Mouse (Mus musculus) heart, postnatal 0 days (tissue): Measurements from ENCODE around the gene Pcna. TPM values are rescaled to one million over a fixed set of nuclear protein-coding genes. Genes with fewer than 3 reads are reported as not detected.
A peak's percentile ranks its signal among the peaks of the same experiment; 100 is the strongest.

Experiments used
- ATAC-seq: fragments of 200-750 bp; cut with Nextera tagmentation; 2 replicates; pipeline ENCODE4 v1.8.0; 2017; ENCODE audit warnings: low read depth, moderate number of reproducible peaks, moderate library complexity; ENCODE audit not compliant: insufficient read depth
- DNase-seq: peaks from one replicate; pipeline ENCODE4 v3.0.0-alpha.2; 2016; ENCODE audit warnings: low spot score
- H3K27ac ChIP-seq: fragments of 300-500 bp; sonication (generic); 2 replicates; pipeline ENCODE4 v1.5.1; 2014; ENCODE audit warnings: low read depth, mild to moderate bottlenecking
- H3K27me3 ChIP-seq: fragments of 300-500 bp; sonication (generic); 2 replicates; pipeline ENCODE4 v1.6.1; 2014; ENCODE audit warnings: low read length, mixed read lengths; ENCODE audit not compliant: control insufficient read depth, insufficient read depth
- H3K36me3 ChIP-seq: fragments of 300-500 bp; sonication (generic); replicated peaks from 2 replicates; pipeline ENCODE4 v1.6.1; 2014; ENCODE audit warnings: low read length, mixed read lengths; ENCODE audit not compliant: control insufficient read depth, insufficient read depth
- H3K4me1 ChIP-seq: fragments of 300-500 bp; sonication (generic); 2 replicates; pipeline ENCODE4 v1.6.1; 2014; ENCODE audit warnings: antibody characterized with exemption; ENCODE audit not compliant: control insufficient read depth, insufficient read depth
- H3K4me2 ChIP-seq: fragments of 300-500 bp; sonication (generic); 2 replicates; pipeline ENCODE4 v1.6.1; 2014; ENCODE audit warnings: low read depth, mild to moderate bottlenecking, low read length, moderate library complexity
- H3K4me3 ChIP-seq: fragments of 300-500 bp; sonication (generic); 2 replicates; pipeline ENCODE4 v1.5.1; 2014; ENCODE audit warnings: low read depth, low read length
- H3K9ac ChIP-seq: fragments of 300-500 bp; sonication (generic); replicated peaks from 2 replicates; pipeline ENCODE4 v1.6.1; 2014; ENCODE audit warnings: low read depth, low read length, mixed read lengths
- H3K9me3 ChIP-seq: fragments of 300-500 bp; sonication (generic); replicated peaks from 2 replicates; pipeline ENCODE4 v1.6.1; 2016; ENCODE audit warnings: low read length; ENCODE audit not compliant: control insufficient read depth
- CTCF ChIP-seq: IDR thresholded peaks from 2 replicates; pipeline ENCODE4 v1.5.1; 2016; ENCODE audit warnings: antibody characterized with exemption, control low read depth, low read depth
- EP300 ChIP-seq: IDR thresholded peaks from 2 replicates; pipeline ENCODE4 v1.6.1; 2016; ENCODE audit warnings: antibody characterized with exemption, low read depth
- WGBS: fragments of 180-500 bp; shearing (Covaris S2); extraction: QIAGEN DNeasy Blood & Tissue Kit; methylation state at CpG from one replicate; pipeline ENCODE4 v1.1.7; 2014; 5-methylcytosine and 5-hydroxymethylcytosine counted together
- polyA plus RNA-seq: library from polyadenylated mRNA; unstranded; fragments of >200 nt; fragmentation: Nextera tagmentation; extraction: Ambion mirVana; gene quantifications from 2 replicates; pipeline ENCODE4 v1.2.1, GENCODE M21; 2015
- total RNA-seq: library from RNA; depleted of rRNA; stranded (reverse); fragments of >200 nt; gene quantifications from 2 replicates; pipeline ENCODE4 v1.2.3, GENCODE M21; 2014; ENCODE audit warnings: low replicate concordance; rRNA removed

The Pcna gene
- 142 and 167 TPM in 2 replicates for total RNA-seq
- 74.8 and 82.4 TPM in 2 replicates for polyA plus RNA-seq

DNA sequence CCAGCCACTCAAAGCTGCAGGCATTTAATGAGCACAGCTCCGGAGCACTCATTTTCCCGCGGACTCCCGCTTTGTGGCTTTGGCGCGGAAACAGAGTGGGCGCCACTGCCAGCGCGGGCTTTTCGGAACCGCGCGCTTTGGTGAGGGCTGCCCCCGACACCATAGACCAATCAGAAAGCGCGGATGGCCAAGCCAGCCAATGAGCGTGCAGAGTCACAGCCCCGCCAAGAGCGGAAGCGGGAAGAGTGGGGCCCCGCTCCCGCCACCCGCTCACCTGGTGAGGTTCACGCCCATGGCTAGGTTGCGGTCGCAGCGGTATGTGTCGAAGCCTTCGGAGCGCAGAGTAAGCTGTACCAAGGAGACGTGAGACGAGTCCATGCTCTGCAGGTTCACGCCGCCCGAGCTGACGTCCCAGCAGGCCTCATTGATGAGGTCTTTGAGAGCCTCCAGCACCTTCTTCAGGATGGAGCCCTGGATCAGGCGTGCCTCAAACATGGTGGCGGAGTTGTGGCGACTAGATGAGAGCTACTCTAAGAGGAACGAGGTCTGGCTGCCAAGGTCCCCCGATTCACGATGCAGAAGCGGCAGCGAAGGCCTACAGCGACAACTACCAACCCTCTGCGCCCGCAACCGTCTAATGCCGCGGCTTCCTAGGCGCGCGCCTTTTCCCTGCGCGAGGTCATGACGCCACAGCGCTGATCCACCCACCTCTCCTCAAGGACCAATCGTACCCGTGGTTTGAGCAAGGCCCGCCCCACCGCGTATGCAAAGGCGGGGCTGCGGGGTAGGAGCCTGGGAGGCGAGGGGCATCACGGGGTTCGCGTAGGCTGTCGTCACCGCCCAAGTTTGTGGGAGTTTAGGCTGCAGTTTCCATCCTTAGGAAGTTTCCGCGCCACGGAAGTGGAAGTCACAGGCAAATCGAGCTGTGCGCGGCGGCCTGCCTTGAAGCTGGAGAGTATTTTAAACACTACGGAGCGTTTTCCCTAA is at the start of gene Pcna:
Gene Pcna, minus strand, starts transcription at position 773 of the 987 bp plus-strand sequence.
- no peak for TF ChIP-seq CTCF
- peak; percentile 48; the same call in 1 of the 2 replicates for TF ChIP-seq EP300
- no peaks in the 10 kb centered on the region for H3K9me3 ChIP-seq
- peak within 1 kb of the TSS; percentile 67 for H3K4me3 ChIP-seq
- under 1% methylated on average over 78 of the region's 79 CpGs for WGBS
- ATAC-seq (peak; percentile 99), DNase-seq (peak; percentile 99)
- H3K27ac ChIP-seq: peak within 1 kb of the TSS; percentile 91
- H3K27me3 ChIP-seq: no peaks in the 10 kb centered on the region
- peaks cover 15% of the 10 kb centered on the region for H3K4me1 ChIP-seq
- peak within 1 kb of the TSS; percentile 87 for H3K4me2 ChIP-seq
- peaks cover 16% of the 10 kb centered on the region for H3K36me3 ChIP-seq
- H3K9ac ChIP-seq: peak within 1 kb of the TSS; percentile 64

DNA sequence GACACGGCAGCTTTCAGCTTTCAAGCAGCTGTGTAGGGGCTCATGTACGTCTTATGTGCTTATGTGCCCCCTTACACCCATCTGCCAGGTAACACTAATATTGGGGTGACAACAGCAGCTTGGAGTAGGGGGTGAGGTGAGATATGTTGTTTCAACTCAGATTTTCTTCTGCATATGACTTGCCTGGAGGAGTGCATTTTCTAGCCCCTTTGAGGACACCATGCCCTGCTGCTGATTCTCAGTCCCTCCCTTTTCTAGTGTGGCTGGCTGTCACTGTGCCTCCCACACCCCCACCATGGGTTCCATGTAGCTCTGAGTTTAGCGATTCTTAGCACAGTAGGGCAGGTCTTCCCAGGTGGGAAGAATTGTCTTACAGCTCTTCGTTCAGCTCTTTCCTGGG is 48.3 kb upstream of the Pcna start:
- peaks cover 87% of the 10 kb centered on the region for H3K36me3 ChIP-seq
- no peak overlapping the region for H3K9ac ChIP-seq
- H3K9me3 ChIP-seq: no peaks in the 10 kb centered on the region
- no peaks in the 10 kb centered on the region for H3K4me1 ChIP-seq
- TF ChIP-seq CTCF (no peak), EP300 (no peak)
- WGBS: 87% methylated on average over 4 of the region's 4 CpGs
- DNase-seq (no peak), ATAC-seq (no peak)
- no peak overlapping the region for H3K27ac ChIP-seq
- no peaks in the 10 kb centered on the region for H3K27me3 ChIP-seq
- H3K4me3 ChIP-seq: no peak overlapping the region
- no peak overlapping the region for H3K4me2 ChIP-seq

DNA sequence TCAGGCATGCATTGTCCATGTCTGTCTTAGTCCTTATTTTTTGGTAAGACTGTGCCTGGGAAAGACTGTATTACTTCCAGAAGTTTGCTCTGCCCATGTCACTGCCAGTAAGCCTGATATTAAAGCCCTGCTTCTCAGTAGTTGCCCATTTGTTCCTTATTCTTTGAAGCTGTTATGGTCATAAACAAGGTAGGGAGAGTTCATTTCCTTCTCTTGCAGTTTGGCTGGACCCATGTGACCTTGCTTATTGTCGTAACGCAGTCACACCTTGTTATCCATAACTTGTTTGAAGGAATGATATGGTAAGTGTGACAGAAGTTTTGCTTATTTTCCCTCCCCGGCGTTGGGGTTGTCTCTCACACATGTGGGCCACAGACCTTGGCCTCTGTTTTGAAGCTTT is 45.1 kb upstream of the Pcna start:
- Histone ChIP-seq H3K27me3 (no peaks in the 10 kb centered on the region), H3K9me3 (no peaks in the 10 kb centered on the region), H3K36me3 (peaks cover 89% of the 10 kb centered on the region), H3K4me1 (peaks cover 1% of the 10 kb centered on the region), H3K4me2 (no peak overlapping the region), H3K27ac (no peak overlapping the region), H3K4me3 (no peak overlapping the region), H3K9ac (no peak overlapping the region)
- TF ChIP-seq CTCF: no peak
- TF ChIP-seq EP300: no peak
- no peak for ATAC-seq
- DNase-seq: no peak
- WGBS: 88% methylated on average over 4 of the region's 4 CpGs

DNA sequence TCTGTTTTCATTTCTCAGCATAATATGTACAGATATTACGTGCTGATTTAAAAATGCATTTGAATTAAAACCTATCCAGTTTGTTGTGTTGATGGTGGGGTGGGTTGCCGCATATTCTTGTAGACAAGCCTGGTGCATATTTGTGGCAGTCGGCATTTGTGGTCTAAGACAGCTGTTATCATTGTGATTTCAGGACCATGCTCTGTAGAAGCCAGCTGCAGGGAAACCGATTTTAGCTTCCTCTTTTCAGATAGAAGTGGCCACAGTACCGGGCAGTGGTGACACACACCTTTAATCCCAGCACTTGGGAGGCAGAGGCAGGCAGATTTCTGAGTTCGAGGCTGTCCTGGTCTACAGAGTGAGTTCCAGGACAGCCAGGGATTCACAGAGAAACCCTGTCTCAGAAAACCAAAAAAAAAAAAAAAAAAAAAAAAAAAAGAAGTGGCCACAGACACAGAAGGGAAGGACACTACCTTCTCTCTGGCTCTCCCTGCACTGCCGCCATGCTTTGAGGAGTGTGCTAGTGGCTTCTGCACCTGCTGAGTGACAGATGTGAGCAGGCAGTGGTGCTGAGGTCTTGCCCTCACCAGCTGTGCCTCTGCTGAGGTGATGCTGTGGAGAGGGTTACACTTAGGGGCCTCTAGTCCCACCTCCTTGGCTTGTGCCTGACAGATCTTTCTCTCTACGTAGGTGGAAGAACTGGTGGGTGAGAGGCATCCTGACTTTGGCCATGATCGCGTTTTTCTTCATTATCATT is 40.8 kb upstream of the Pcna start:
- no peak for ATAC-seq

DNA sequence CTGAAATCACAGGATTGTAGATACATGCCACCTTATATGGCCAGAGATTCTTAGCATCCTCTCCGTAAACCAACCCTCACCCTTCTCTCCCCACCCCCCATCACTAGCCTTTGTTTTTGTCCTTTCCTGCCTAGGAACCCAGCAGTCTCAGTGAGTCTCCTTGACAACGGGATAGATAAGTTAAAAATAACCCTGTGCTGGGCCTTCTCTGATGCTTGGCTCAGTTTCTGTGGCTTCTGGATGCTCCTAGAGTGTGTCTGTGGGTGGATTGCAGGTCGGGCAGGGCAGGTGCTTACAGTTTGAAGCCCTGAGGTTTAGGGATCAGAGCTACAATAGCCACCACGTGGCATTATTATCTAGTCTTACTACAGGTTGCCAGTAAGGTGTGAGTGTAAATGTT is 39.0 kb upstream of the Pcna start:
- DNase-seq (peak; percentile 86), ATAC-seq (peak; percentile 89)
- Histone ChIP-seq H3K4me1 (peaks cover 50% of the 10 kb centered on the region), H3K4me2 (no peak overlapping the region; the same call in 1 of the 2 replicates), H3K27me3 (no peaks in the 10 kb centered on the region), H3K4me3 (no peak overlapping the region), H3K36me3 (peaks cover 34% of the 10 kb centered on the region), H3K9ac (no peak overlapping the region), H3K27ac (peak overlapping the region; percentile 78), H3K9me3 (no peaks in the 10 kb centered on the region)
- no peak for TF ChIP-seq EP300
- no peak for TF ChIP-seq CTCF
- 4% methylated on average over 4 of the region's 4 CpGs for WGBS

More for the DNA sequence above, 40.8 kb upstream of the Pcna start:
- Histone ChIP-seq H3K4me2 (no peak overlapping the region), H3K36me3 (peaks cover 52% of the 10 kb centered on the region), H3K27ac (no peak overlapping the region), H3K9me3 (no peaks in the 10 kb centered on the region), H3K4me3 (no peak overlapping the region), H3K4me1 (peaks cover 36% of the 10 kb centered on the region), H3K9ac (no peak overlapping the region), H3K27me3 (no peaks in the 10 kb centered on the region)
- WGBS: 74% methylated on average over 10 of the region's 10 CpGs
- TF ChIP-seq CTCF (no peak), EP300 (no peak)
- DNase-seq: no peak
